Mouse (Mus musculus): Measurements from ENCODE around the gene B4galnt4.

Gene B4galnt4

GRCm38 (mm10) chr7:141042539-141042938 is 18.4 kb upstream of the B4galnt4 start:
- DNase-seq = no peak

- DNase-seq = no peak
Measured at GRCm38 (mm10) chr7:141046931-141047580, 13.8 kb upstream of the B4galnt4 start.

- DNase-seq = peak; percentile 78 to 80
Measured at GRCm38 (mm10) chr7:141047581-141048225, 13.2 kb upstream of the B4galnt4 start.

- peak; percentile 96 to 97 for DNase-seq
Measured at GRCm38 (mm10) chr7:141048226-141049218, 12.4 kb upstream of the B4galnt4 start.

- DNase-seq = no peak
Measured at GRCm38 (mm10) chr7:141049326-141049725, 11.6 kb upstream of the B4galnt4 start.

GRCm38 (mm10) chr7:141051060-141051685 is 9.7 kb upstream of the B4galnt4 start:
- DNase-seq = no peak

DNA sequence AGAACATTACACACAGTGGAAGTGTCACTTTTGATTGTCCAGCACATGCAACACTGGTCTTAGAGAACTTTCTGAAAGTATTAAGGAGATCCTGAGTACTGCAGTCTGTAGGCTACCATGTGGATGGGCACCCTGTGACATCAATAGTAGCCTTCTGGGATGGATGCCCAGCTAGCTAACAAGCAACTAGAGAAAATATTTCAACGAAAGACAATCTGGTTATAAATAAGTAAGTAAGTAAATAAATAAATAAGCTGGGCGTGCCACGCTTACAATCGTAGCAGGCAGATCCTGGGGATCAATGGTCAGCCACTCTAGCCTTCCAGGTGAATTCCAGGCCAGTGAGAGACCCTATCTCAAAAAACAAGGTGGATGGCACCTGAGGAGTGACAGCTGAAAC is 8.9 kb upstream of the B4galnt4 start:
- DNase-seq = no peak

DNA sequence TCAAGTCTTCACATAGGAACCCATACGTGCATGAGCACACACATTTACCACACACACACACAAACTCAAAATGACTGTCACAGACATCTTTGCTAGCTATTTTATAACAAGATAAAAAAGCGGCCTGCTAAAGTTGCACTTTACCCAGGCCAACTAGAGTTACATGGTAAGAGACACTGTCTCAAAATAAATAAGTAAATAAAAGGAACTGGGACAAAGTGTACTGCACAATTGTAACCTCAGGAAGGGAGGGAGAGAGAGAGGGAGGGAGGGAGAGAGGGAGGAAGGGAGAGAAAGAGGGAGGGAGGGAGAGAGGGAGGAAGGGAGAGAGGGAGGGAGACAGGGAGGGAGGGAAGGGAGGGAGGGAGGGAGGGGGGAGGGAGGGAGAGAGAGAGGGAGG is 8.5 kb upstream of the B4galnt4 start:
- DNase-seq = no peak

DNA sequence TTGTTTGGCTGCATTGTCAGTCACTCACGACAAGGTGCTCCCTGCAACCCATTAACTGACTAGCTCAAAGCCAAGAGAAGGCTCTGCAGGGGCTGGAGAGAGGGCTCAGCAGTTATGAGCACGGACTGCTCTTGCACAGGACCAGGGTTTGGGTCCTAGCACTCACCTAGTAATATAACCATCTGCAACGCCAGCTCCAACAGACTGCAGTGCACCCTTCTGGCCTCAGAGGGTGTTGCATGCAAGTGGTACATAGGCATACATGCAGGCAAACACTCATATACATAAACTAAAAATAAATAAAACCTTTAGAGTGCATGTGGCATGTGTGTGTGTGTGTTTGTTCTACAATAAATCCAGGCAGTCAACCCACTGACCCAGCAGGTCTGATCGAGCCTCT is 5.1 kb upstream of the B4galnt4 start:
- no peak for DNase-seq

DNA sequence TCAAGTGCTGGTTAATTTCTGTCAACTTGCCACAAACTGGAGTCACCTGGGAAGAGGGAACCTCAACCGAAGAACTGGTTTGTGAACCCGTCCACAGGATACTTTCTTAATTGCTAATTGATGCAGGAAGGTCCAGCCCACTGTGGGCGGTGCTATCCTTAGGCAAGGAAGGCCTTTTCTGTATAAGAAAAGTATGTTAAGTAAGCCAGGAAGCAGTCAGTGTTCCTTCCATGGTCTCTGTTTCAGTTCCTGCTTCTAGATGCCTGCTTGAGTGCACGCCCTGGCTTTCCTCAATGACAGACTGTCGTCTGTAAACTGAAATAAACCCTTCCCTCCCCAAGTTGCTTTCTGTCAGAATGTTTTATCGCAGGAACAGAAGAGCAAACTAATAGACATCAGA is 3.9 kb upstream of the B4galnt4 start:
- no peak for DNase-seq

DNA sequence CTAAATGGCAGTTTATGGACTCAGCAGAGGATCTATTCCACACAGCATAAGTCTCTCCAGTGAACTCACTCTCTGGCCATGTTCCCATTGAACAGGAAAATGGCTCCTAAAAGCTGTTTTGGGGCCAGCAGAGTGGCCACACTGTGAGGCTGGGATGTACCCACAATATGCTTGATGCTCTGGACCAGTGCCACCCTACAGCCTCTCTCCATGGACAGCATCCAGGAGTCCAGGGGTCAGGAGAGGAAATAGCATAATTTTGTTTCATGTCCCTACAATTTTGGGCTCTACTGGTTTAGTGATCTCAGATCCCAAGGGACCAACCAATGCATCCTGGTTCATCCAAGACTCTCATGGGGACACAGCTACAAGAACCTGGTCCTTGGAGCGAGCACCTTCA is 3.4 kb upstream of the B4galnt4 start:
- DNase-seq = peak in 1 of 2 experiments; percentile 43

DNA sequence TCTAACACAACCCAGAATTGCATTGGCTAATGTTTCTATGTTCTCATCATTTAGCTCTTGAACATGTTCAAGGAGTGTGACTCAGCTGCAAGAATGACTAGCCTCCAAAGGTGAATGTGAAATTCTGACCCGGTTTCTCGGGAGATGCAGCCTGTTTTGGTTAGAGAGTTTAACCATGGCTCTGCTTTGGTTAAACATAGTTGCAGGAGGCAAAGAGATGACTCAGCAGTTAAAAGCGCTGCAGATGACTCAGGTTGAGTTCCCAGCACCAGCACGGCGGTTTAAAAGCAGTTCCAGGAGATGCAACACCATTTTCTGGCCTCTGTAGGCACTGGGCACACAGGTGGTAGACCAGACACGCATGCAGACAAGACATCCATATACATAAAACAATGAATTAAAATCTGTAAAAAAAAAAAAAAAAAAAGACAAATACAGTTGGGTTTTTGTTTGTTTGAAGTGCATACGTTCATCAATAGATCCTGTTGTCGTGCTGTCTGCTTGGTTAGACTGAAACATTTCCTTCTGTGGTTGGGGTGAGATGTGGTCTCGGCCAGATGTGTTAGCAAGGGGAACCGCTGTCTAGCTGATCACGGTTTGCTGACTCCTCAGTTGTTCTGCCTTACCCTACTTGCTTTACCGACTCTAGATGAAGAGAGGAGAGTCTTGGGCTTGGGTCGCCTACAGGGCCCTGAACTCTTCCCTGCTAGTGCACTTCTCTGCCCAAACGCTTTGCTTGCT is 2.1 kb upstream of the B4galnt4 start:
- DNase-seq = no peak

DNA sequence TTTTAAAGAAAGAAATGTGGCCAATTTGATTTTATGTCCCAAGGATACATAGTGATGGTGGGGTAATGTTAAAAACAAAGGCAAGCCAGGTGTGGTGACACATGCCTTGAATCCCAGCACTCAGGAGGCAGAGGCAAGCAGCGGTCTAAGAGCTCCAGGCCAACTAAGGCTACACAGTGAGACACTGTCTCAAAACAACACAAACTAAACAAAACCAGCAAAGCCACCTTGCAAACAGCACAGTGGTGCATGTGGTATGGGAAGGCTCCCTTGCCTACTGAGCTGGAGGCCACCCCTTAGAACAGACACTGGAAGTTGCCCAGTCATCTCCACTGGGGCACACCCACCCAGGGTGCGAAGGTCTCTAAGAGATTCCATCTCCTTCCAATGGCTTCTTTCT is 975 bp upstream of the B4galnt4 start:
- peak in 1 of 2 experiments; percentile 30 for DNase-seq

DNA sequence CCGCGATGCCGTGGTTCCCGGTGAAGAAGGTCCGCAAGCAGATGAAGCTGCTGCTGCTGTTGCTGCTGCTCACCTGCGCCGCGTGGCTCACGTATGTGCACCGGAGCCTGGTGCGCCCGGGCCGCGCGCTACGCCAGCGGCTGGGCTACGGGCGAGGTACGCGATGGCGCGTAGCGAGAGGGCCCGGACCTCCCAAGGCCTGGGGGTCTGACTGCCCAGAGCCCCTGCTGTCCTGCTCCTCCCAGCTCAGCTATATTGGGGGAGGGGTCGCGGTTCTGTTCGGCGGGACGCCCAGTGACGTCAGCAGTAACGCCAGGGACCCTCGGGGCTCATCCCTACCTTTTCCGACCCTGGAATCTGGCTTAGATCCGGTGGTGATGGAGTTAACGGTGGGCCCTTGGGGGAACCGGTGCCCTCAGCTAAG is 377 bp downstream of the B4galnt4 start:
- peak; percentile 69 to 72 for DNase-seq

- DNase-seq = peak; percentile 68 to 78
Measured at GRCm38 (mm10) chr7:141062525-141062924, 1.6 kb downstream of the B4galnt4 start.

DNA sequence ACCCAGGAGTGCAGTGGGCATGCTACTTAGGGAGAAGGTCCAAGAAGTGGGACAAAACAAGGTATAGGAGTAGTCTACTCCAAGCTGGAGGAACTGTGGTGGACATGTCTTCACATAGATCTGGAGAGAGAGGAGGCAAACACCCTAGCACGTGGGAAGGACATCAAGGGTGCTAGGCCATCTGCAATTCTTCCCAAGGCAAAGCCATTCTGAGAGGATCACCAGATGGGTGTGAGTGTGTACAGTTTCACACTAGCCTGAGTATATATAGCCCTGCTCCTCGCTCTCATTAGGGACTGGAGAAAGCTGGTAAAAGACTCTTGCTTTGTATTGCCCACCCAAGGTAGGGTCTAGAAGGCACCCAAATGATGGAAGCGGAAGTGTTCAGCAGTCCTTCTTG is 2.4 kb downstream of the B4galnt4 start:
- no peak for DNase-seq

DNA sequence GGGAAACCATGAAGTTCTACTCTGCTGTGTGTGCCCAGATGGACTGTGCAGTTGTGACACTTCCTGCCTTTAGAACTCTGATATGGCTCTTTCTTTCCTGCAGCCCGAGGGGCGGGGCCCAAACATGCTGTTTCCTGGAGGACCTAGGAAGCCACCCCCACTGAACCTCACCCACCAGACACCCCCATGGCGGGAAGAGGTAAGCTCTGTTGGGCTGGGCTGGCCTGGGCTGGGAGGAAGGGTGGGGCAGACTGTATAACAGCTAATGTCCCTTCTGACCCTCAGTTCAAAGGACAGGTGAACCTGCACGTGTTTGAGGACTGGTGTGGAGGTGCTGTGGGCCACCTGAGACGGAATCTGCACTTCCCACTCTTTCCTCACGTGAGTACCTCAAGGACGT is 3.3 kb downstream of the B4galnt4 start:
- no peak for DNase-seq

DNA sequence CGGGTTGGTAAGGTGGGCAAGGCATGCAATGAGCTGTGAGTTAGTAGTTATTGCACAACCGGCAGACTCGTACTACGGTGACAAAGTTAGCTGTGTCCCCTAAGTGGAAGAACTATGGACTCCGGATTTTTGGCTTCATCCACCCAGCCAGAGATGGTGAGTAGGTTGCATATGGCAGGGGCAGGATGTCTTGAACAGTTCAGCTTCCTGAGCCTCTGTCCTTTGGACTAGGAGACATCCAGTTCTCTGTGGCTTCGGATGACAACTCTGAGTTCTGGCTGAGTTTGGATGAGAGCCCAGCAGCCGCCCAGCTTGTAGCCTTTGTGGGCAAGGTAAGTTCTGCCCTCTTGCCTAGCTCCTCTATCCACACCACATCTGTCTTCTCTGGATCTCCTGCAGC is 3.7 kb downstream of the B4galnt4 start:
- no peak for DNase-seq

- DNase-seq = no peak
Measured at GRCm38 (mm10) chr7:141068351-141068750, 7.4 kb downstream of the B4galnt4 start.

DNA sequence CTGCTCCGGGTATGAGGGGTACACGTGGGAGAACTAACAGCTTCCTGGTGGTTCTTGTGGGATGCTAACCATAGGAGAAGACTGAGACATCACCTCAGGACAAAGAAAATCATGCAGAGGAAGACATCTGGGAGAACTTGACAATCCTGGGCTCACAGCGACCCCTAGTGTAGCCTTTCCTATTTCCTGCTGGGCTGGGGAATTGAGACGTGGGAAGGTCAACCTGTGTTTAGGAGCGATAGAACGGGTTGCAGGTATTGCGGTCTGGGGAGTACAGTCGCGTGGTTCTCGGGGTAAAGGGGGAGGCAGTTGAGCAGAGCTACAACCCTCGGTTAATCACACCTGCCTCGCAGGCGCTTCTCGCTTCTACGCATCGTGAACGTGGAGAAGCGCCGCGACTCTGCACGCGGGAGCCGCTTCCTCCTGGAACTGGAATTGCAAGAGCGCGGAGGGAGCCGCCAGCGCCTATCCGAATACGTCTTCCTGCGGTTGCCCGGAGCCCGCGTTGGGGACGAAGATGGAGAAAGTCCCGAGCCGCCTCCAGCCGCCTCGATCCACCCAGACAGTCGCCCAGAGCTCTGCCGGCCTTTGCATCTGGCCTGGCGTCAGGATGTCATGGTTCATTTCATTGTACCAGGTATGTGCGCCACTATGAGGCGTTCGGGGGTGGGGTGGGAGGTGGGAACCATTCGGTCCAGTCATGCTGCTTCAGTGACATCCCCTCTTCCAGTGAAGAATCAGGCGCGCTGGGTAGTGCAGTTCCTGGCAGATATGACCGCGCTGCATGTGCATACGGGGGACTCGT is 9.4 kb downstream of the B4galnt4 start:
- peak; percentile 82 to 88 for DNase-seq

- DNase-seq = peak in 1 of 2 experiments; percentile 44
Measured at GRCm38 (mm10) chr7:141072017-141072745, 11.3 kb downstream of the B4galnt4 start.

Data from cerebellum, postnatal 10 days (tissue).